Mouse (Mus musculus): ENCODE results near the gene Arhgap18. TPM values are rescaled to one million over a fixed set of nuclear protein-coding genes. Genes with fewer than 3 reads are reported as not detected.

Arhgap18 gene
- polyA plus RNA-seq (2017; shearing (Covaris generic)), result 38.9 TPM

DNA sequence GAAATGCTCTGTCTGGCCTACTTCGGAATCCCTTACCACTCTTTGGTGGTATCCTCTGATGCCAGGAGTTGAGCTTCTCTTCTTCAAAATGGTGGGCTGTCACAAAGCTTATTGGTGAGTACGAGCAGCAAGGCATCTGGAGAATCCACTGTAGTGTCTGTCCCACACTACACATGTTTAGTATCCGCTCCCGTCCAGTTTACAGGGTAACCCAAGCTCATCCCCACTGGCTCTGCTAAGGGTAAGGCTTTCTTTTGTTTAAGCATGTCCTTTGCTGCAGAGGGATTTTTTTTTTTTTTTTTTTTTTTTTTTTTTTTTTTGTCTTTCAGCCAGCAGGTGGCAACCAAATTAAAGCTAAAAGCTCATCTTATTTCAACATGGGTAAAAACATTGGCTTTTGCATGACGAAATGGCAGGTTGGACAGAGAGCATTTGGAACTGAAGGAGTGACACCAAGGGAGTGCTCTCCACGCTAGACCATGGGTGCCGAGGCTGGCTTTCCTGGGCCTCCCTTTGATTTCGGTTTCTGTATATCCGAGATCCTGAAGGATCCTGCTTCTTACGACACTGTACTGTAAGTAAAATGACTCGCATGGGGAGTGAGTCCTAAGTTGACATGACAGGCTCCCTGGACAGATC lies at the start of gene Arhgap18:
Arhgap18 (plus strand) TSS at position 493 of the 639 bp plus-strand sequence.

Measured in effector memory CD4-positive, alpha-beta T cell, adult 5 months (primary cell).